Mouse (Mus musculus): ENCODE results near the gene Pnpla1.

The Pnpla1 gene

DNA sequence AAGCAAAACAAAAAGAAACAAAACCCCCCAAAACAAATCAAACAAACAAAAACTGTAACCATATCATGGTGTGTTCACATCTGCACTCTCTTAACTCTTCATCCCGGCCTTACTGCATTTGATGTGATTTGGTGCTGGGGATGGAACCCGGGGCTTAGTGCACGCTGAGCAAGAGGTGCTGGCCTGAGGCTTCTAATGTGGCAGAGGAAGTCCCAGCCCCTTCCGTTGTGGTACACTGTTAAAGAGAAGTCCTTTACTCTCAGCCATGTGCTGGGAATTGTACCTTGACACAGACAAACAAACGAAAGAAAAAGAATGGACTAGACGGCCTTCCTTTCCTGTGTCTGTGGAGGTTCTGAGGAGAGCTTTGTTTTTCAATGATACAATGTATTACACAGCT lies 63.9 kb downstream of the Pnpla1 start:
- no peak for DNase-seq (ENCODE audit: low spot score in 2 of 2)

DNA sequence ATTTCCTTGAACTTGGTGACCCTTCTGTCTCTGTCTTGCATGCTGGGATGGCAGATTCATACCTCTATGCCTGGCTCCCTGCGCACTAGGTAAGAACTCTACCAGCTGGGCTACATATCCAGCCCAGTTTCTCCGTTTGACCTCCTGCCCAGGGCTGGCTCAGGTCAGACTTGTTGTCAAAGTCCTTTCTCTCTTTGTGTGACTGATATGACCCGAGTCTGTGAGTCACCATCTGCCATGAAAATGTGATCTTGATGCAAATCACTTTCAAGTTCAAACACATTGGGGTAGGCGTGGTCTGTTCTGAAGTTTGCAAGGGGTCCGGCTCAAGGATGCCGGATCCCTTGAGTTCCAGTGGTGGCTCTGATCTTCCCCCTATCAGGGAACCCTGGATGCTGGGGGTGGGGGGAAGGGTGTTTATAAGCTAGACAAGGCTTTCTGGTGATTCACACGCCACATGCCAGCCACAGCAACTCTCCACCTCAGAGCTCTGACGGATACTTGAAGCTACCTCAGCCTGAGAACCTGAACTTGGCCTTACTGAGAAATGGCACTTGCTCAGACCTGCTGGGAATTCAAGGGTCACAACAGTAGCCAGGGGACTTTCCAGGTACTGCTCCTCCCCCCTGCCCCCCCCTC lies 66.9 kb downstream of the Pnpla1 start:
- DNase-seq (ENCODE audit: low spot score in 2 of 2) = no peak

DNA sequence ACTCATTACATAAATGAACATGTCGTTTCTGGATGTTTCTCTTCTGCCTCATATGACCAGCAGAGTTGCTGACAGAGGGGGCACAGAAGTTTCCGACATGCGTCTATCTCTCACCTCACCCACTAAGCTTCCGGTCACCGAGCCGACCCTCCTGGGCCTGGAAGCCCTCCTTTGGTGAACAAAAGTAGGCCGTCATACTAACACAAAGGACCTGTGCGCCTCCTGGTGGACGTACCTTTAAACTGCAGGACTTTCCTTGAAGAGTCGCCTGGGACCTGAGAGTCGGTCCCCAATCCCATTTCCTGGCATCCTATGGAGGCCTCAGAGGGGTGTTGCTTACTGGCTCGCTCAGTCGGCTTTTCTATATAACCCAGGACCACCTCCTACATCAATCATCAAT lies 68.2 kb downstream of the Pnpla1 start:
- DNase-seq (ENCODE audit: low spot score in 2 of 2) = peak; percentile 63 to 80

DNA sequence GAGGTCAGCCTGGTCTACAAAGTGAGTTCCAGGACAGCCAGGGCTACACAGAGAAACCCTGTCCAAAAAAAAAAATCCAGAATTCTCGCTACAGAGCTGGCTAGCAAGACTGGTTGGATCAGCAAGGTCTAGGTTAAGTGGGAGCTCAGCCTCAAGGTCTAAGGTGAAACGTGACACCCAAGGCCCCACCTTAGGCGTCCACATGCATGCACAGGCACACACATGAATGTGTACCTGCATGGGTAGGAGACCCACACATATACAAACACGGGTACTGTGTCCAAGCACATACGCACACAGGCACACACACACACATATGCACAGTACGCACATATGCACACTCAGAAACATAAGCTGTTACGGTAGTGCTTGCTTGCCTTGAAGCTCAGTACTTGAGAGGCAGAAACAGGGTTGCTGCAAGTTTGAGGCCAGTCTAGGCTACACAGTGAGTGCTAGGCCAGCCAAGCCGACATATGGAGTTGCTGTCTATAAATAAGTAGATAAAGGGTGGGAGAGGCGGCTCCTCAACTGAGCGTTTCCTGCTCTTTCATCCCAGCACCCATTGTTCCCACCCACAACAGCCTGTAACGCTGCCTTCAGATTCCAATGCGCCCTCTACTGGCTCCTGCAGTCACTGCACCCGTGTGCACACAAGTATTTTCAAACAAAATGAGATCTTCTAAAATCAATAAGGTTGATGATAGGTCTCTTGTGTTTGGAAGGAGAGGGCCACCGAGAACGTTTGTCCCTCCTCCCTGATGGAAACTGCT lies 68.8 kb downstream of the Pnpla1 start:
- DNase-seq (ENCODE audit: low spot score in 2 of 2) = peak in 1 of 2 experiments; percentile 49

DNA sequence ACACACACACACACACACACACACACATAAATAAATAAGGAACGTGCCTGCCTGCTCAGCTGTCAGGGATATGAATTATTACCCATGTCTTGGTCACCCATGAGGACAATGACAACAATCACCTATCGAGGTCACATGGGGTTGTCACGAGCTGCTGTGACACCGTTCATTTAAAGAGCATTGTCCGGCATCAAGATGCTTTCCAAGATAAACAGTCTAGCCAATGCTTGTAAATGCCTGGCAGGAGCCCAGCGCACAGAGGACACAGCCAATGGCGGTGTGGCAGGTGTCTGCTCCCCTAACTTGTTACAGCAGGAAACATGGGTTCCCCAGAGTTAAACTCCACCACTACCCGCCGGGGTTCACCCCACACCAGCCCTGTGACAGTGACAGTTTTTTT lies 69.8 kb downstream of the Pnpla1 start:
- DNase-seq (ENCODE audit: low spot score in 2 of 2) = no peak

DNA sequence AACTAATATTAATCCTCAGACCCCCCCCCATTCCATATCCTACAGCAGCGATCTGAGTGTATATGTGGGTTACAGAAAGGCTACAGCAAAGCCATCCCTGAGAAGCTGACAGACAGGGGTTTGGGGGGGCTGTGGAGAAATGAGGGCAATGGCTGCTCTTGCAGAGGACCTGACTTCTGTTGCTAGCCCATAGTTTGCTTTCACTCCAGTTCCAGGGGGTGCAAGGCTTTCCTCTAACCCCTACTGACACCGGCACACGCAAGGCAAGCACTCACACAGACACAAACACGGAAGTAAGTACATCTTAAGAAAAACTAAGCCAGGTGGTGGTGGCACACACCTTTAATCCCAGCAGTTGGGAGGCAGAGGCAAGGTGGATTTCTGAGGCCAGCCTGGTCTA lies 71.2 kb downstream of the Pnpla1 start:
- no peak for DNase-seq (ENCODE audit: low spot score in 2 of 2)

DNA sequence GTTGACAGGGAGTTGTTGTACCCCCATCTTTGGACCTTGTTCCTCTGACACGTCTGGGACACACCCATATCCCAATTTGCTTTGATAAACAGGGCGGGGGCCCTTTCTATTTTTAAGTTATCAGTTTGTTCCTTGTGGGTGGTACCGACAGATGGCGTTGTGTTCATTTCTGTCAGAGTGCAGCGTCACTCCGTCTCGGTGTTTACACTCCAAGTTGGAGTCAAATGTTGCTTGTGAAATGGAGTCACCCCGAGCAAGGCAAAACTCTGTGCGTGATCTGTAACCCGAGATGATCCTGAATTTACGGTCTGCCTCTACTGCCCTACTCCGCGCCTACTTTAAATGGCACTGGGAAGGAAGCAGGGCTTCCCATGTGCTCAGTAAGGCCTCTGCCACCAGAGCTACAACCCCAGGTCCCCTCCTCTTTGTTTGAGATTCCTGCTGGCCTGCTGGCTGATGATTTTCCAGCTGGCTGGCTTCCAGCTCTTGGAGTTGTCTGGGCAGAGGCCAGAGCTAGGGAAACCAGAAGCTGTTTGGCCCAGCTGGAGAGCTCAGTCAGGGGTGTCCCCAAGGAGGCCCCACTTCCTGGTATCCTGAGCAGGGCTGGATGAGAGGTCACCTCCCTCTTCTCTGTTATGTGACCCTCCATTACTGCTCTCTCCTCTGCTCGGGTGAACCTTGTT lies 72.3 kb downstream of the Pnpla1 start:
- DNase-seq (ENCODE audit: low spot score in 2 of 2) = peak; percentile 61 to 85

DNA sequence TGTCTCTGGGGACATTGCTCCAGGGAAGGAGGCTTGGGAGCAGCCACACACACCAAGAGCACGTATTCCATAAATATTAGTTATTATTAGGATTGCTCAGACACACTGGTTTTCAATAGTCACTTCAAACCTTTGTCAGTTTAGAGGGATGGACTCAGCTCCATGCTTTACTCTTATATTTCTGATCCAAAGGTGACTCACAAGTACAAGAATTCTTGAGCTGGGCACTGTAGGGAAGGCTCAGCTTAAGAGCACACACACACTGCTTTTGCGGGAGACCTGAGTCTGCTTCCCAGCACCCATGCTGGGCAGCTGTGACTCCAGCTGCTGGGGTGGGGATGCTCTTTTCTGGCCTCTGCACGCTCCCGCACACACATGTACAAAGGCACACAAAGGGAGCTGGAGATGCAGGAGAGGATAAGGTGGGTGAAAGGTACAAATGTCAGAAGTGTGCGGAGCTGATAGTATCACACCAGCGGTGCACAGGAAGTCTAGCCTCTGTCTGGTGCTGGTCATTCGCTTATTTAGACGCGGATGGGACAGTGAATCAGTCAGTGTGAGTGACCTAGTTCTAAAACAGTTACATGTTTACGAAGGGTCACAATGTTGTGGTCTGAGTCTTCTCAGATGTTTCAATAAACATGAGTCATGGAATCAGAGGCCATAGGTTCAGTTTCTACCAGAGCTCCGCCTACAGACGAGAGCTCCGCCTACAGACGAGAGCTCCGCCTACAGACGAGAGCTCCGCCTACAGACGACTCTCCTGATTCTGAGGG lies 73.4 kb downstream of the Pnpla1 start:
- DNase-seq (ENCODE audit: low spot score in 2 of 2) = no peak

DNA sequence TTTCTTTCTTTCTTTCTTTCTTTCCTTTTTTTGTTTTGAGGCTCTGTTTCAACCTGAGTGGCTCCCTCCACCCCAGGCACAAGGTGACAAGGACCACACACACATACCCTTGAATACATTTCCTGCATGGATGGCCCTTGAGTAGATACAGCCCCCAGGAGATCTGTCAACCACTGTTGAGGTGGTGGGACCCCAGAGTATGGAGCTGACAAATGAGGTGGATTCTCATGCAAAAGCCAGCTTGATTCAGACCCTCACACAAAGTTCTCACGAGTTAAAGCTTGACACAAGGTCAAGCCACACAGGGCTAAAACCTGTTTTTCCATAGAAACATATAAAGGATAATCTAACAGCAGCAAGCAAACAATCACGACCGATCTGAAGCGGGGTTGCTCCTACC lies 74.1 kb downstream of the Pnpla1 start:
- DNase-seq (ENCODE audit: low spot score in 2 of 2) = no peak

DNA sequence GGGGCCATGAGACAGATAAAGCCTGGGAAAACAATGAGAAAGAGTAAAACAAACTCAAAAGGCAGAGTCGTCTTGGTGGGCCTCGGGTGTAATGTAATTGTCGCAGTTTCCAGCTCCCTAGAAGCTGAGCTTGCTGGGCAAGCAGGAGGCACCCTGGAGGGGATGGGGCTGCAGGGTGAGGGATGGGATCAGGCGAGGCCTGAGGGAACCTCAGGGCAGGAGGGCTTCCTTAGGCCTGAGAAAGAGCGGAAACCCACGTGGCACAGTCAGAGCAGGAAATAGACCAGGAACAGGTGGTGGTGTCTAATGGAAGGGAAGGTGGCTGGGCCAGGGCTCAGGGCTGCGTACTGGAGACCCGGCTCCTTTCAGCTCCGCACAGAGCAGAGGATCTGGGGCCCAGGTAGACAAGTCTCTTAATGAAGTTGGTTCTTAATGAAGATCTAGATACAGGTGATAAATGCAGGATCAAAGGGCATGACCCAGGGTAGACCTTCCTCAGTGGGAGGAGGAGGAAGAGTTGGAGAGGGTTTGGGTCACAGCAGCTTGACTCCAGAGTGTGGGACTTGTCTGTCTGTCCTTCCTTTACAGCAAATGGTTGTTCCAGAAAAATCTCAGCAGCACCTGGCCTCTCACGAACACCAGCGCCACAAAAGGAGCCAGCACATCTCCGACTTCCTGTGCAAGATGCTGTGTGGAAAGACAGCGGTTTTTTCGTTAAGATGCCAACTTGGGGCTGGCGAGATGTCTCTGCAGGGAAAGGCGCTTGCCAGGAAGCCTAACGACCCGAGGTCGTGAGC lies 76.1 kb downstream of the Pnpla1 start:
- no peak for DNase-seq (ENCODE audit: low spot score in 2 of 2)

DNA sequence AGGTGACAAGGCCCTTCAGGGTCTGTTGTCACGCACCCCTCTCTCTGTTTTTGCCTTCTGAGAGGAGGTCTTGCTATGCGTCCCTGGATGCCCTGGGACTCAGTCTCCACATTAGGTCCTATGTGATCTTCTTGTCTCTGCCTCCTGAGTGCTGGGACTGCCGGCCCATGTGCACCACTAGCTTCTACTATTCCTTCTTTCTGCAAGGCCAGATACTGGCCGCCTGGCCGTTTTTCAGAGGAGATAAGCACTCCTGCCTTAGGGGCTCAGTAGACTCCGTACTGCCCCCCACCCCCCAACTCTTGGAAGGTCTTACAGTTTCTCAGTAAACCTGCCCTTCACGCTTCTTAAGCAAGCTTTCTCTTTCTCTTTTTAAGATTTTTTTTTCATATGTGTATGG lies 77.9 kb downstream of the Pnpla1 start:
- no peak for DNase-seq (ENCODE audit: low spot score in 2 of 2)

DNA sequence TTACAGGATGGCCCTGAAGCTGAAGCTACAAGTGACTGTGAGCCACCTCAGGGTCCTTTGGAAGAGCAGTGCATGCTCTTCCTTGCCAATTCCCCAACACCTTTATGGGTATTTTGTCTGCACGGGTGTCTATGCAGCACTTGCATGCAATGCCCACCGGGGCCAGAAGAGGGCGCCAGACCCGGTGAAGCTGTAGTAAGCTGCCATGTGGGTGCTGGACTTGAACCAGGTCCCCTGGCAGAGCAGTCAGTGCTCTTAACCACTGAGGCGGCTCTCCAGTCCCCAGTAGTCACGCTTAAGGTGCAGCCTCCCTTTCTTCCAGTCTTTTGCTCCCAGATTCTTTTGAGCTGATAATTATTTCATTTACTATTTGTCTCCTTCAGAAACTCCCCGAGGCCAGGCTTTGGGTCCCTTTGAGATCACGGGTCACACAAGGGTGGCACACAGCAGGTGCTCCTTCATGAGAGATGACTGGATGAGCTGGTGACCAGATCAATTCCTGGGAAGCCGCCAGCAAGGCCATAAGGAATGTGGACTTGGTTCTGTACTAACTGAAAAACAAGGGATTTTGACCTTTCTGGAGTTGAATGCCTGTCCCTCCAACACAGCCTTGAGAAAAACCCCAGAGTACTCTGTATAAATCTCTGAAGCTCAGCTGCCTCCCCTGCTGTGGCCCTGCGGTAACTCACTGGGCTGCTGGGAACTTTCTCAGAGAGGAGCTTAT lies 78.6 kb downstream of the Pnpla1 start:
- DNase-seq (ENCODE audit: low spot score in 2 of 2) = peak in 1 of 2 experiments; percentile 60

Measured in cerebellum, postnatal 4 days (tissue).